Mouse (Mus musculus) granulocyte monocyte progenitor cell, adult 5-6 weeks (primary cell): Measurements from ENCODE around the gene Aqp6. TPM values are rescaled to one million over a fixed set of nuclear protein-coding genes. Genes with fewer than 3 reads are reported as not detected.

ENCODE experiments used
- ATAC-seq: replicated peaks from 2 replicates; pipeline ENCODE4 v1.8.0; 2016; ENCODE audit warnings: mild to moderate bottlenecking, moderate TSS enrichment, inconsistent platforms; ENCODE audit not compliant: poor library complexity, severe bottlenecking
- total RNA-seq, 2 experiments: library from RNA; stranded (forward) in 1 of 2; stranded (reverse) in 1 of 2; fragments of 200-712, 200-1000 nt in 1 of 2; fragments of >200 nt in 1 of 2; fragmentation: Nextera tagmentation in 1 of 2; gene quantifications; 2 replicates each; pipeline ENCODE4 v1.2.3; 2014 to 2017

Aqp6 gene
- total RNA-seq, 2 experiments from 2014 or later, result not detected

- no peak for ATAC-seq
Measured at GRCm38 (mm10) chr15:99596841-99597240, 4.4 kb upstream of the Aqp6 start.

- ATAC-seq, result no peak
Measured at GRCm38 (mm10) chr15:99597596-99597995, 3.6 kb upstream of the Aqp6 start.

- no peak for ATAC-seq
Measured at GRCm38 (mm10) chr15:99599245-99600070, 1.7 kb upstream of the Aqp6 start.

GRCm38 (mm10) chr15:99601823-99602120, 572 bp downstream of the Aqp6 start:
- no peak for ATAC-seq

DNA sequence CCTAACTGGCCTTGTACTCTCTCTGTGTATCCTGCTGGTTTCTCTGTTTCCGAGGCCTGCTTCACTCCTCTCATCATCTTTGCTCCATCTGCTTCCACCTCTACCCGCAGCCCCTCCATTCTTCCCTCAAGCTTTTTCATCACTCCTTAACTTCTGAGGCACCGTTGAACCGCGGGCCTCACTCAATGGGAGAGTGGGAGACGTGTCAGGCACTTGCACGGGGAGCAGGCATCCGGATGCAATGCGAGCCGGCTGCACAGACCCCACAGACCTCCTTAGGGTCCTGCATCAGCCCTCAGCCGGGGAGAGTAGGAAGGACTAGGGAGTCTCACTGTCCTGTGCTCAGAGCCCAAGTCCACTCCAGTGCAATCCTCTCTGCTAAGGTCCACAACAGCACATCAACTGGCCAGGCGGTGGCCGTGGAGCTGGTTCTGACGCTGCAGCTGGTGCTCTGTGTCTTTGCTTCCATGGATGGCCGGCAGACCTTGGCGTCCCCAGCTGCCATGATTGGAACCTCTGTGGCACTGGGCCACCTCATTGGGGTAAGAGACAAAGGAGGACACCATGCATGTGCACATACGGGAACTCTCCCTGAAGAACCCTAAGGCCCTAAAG, 1.1 kb downstream of the Aqp6 start:
- no peak for ATAC-seq

DNA sequence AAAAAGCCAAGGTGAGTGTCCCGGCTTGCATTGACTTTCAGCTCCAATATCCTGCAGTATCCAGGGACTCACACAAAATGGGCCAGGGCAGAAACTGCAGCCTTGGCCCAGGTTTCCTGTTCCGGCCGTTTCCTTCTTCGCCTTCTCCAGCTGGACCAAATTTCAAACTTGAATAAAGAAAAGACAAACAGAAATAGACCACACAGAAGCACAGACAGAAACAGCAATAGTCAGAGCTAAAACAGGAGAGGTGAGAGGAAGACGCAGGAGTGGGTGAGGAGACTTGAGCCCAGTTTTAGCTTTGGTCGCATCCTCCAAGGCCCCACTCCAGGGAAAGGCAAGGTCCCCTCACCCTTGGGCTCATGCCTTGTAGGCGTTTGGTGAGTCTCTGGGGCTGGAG, 2.0 kb downstream of the Aqp6 start:
- ATAC-seq, result no peak

DNA sequence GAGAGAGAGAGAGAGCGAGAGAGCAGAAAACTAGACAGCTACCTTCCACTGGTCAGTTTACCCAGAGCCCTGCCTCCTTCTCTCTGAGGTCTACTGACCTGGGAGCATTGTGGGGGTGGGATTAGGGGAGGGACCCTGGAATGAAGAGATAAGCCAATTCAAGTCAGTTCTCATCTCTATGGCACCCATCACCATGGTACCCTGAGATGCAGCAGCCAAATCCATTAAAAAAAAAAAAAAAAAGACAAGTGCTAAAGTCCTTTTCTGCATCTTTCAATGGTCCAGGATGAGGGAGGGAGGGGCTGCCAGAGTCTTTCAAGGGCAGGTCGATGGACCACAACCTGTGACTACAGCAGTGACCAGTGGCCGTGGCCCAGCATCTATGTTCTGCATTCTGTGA, 4.4 kb downstream of the Aqp6 start:
- no peak for ATAC-seq

DNA sequence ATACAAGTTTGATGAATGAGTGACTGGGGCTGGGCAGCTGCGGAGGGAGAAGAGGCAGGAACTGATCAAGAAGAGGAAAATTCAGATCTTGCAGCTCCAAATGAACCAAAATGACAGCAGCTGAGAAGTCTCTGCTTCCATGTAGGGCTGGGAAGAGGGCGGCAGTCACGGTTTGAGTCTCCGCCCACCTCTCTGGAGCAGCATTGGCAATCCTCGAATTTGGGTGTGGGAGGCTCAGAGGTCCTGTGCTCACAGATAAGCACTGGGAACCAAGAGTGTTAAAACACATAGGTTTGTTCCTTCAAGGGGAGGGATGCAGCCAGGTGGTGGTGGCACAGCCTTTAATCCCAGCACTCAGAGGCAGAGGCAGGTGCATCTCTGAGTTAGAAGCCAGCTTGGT, 5.3 kb downstream of the Aqp6 start:
- no peak for ATAC-seq

DNA sequence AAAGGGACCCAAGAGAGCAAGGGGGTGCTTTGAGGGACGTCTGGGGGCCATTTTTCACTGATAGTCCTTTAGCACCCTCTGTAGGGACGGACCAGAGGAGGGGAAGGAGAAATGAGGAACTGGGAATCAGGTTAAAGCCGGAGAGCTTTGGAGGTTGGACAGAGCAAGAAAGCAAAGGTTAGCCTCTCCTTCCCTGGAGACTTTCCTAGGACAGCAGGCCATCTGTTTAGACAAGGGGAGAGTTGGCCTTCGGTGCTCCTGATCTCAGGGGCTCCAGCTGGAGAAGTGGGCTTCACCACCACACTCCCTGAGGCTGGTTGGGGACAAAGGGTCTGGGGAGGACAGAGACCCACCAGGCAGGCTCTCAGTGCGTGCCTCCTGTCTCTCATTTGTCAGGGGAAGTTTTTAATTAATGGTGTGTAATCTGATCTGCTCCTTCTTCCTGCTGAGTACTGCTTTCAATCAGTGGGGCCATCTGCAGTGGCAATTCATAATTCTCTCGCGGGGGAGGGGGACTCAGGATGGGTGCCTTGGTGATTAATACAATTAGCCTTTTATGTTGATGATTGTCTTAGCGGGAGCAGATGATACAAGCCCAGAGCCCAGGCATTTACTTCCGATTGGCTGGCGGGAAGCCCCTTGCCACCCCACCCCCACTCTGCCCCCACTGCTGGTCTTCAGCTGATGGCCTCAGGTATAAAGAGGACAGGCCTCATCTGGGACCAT, 6.4 kb downstream of the Aqp6 start:
- ATAC-seq, result peak; percentile 69

DNA sequence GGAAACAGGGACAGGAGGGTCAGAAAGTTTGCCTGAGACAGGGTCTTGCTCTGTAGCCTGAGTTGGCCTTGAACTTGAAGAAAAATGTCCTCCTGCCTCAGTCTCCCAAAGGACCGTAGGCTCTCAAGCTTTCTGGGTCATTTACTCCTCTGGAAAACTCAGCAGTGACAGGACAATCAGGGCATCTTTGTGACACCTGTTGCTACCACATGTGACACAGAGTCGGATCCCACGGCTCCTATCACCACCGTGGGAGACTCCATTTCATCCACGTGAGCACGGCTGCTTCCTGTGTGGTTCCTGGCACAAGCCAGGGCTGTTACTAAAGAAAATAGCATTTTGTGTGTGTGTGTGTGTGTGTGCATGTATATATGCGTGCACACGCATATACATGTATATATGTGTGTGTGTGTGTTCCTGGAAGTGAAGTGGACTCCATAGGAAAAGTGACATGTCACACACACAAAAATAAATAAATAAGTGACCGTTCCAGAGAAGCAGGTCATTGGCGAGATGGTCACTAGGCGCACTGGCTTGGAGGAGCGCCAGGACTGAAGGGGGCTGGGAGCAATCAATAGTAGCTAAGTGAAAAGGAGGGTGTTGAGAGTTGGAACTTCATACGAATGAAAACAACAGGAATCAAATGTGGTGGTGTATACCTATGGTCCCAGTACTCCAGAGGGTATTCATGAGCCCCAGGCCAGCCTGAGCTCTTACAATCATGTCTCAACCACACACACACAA, 7.4 kb downstream of the Aqp6 start:
- no peak for ATAC-seq

DNA sequence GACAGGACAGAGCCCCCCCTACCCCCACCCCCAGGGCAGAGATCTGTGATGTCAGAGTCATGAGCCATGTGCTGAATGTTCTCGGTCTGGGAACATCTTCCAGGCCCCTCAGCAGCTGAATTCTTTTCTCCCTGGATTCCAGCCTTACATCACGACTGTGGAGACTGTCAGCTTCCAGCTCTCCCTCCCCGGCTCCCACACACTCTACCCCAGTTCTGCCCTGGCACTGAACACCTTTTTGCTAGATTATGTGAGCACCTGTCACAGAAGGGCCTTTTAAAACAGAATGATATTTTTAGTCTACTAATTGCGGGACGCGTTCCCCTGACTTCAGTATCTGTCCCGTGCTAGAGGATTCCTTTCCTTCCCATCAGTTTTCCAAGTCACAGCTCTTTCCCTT, 10.4 kb downstream of the Aqp6 start:
- ATAC-seq, result no peak

DNA sequence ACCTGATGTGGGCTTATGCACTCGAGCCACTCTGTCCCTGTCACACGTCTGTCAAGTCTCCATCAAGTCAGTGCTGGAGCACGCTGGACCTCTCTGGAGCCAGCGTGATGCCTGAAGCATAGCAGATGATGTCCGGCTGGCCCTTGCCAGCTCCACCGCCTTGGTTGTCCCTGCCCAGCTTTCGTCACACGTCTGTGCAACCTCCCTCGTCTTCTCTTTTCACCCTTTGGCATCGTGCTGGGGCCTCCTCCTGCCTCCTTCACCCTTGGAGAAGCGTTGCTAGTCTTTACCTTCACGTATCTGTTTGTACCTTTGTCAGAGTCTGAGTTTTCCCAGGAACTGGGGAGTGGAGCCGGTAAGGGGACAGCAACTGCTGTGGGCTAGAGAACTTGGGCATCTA, 13.1 kb downstream of the Aqp6 start:
- ATAC-seq, result no peak

- ATAC-seq, result no peak
Measured at GRCm38 (mm10) chr15:99614753-99615152, 13.6 kb downstream of the Aqp6 start.

DNA sequence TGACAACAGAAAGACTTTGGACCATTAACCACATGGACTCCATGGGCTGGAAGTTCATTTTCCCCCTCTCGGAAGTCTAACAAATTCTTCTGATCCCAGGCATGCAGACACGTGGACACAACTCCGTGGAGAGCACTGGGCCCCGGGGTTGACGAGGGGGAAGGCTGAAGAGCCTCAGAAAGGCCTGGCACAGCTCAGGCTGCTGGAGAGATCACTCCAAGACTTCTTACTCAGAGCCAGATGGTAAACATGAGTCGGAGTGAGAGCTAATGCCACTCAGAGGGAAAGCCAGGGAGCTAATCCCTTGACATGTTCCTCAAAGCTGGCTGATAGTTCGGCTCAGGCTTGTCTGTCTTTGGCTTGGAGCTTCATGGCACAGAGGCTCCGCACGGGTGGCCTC, 14.0 kb downstream of the Aqp6 start:
- ATAC-seq, result no peak

DNA sequence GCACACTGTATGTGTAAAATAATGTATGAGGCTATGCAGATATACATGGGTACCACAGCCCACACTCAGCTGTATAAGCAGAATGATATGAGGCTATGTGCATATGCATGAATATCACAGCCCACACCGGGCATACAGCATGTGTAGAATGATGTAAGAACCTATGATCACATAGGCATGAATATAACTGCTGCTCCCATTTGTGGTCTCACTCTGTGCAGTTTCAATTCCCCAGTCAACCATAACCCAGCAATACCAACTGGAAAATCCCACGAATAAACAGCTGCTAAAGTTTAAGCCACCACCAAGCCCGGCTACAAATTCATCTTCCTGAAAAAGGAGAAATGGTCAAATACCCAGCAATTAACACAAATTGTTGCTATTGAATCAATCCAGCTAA, 17.4 kb downstream of the Aqp6 start:
- ATAC-seq, result peak; percentile 95

- ATAC-seq, result no peak
Measured at GRCm38 (mm10) chr15:99619821-99620220, 18.6 kb downstream of the Aqp6 start.

DNA sequence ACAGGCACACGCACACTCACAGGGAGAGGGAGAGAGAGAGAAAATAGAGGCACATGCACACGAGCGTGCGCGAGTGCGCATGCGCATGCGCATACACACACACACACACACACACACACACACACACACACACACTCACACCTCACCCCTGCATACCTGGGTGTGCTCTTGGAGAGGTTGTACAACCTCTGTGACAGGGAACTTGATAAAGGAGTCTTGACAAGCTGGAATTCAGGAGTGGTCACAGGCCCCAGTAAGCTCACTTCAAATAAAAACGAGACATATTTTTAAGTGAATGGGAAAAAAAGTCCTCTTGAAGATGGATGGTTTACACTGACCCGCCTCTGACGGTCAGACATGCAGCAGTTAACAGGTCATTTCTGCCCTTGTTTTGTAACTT, 20.9 kb downstream of the Aqp6 start:
- no peak for ATAC-seq

GRCm38 (mm10) chr15:99631618-99632017, 30.4 kb downstream of the Aqp6 start:
- 0 out of 2 replicates have a peak, but pooled peaks have one; percentile 30 for ATAC-seq

DNA sequence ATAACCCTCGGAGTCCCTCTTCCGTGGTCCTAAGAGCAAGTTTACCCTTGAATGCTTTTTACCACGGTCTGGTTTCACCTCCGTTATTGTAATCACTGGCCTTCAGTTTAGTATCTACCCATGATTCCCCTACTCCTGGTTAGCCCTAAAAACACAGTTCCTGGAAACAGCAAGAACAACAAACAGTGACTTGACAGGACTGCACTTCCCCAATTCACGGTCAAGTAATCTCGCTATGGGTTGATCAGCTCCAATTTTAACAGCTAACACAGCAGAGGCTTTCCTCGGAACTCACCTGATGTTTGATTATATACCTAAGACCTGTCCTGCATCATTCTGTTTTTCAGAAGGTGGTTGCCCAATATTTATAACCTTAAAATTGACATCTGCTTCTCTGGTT, 33.5 kb downstream of the Aqp6 start:
- ATAC-seq, result peak; percentile 27; the same call in 1 of the 2 replicates

DNA sequence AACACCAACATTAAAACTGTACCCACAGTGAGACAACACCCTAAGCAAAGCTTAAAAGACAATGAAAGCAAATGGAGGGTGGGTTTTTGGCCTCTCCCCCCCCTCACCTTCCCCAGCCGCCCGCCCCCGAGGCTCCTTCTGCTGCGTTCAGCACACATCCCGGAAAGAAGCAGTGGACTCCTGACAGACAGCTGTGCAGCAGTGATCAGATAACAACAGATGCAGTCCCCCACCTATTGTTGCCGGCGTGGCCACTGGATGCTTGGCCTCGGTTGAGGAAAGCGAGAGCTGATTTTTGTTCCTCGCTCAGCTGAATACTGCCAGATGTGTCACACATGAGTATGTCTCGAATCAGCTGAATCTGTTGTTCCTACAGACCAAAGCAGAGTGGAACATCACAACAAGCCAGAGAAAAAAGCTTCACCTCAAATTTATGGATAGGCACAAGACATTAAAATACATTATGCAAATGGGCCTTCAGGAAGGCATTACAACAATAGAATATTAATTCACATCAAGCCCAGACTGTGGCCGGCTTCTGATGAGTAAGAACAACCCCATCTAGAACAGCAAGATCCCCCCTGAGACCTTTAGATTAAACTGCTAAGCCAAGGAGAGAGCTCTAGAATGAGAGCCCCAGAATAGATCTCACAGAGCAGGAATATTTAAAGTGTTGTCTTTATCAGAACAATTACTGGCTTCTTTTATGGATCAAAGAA, 36.4 kb downstream of the Aqp6 start:
- ATAC-seq, result no peak
